Mouse (Mus musculus): Measurements from ENCODE around the gene Lnpk.

The Lnpk gene

DNA sequence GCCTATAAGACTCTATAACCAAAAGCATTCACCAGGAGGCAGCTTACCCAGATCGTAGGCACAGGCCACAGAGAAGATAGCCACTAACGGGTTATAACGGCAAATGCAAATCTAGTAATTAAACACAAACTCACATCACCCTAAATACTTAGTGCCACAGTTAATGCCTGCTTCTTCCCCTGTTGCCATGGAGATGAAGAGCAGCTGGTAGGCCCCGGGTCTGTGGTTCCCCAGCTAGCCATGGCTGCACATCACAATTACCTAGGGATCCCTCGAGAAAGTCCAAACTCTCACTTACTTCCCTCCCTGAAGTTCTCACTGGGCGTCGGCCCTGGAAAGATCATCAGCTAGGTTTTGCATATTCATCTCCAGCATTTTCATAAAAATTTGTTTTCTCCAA lies 90.8 kb downstream of the Lnpk start:
- no peak for DNase-seq

DNA sequence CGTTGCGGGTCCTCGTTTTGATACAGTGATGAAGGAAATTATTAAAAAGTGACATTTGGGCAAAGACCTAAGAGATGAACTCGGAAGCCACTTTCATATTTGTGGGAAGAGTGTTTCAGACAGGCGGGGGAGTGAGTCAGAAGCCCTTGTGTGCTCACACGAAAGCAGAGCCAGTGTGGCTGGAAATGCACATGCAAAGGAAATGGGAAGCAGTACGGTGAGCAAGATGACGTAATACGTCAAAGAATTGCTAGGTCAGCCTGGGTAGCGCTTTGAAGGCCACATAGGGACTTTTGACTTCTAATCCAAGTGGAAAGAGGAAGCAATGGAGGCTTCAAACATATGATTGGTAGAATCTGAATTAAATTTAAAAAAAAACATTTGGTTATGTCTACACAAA lies 96.6 kb downstream of the Lnpk start:
- no peak for DNase-seq

DNA sequence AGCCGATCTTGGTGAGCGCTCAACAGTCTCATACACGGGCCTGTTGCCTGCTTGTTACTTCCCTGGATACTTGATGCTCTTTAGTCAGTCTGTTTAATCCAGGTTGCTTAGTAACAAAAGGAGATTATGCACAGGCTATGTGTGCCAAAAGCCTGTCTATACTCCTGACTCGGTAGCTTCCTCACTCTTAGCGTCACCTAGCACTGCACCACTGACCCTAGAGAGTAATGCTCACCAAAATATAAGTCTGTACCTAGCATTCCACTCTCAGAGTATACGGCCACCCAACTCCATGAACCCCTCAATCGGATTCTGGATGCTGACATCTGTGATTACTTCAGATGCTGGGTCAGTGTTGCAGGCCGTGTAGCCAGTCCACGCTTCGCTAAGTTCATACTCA lies 97.1 kb downstream of the Lnpk start:
- DNase-seq, result no peak
